Mouse (Mus musculus) ES-E14 (cell line): ENCODE measurements at regions not wholly inside any gene's neighbourhood (a gene's known extent, or its start where the extent isn't known, plus 50 kb on each side); places are given as distances from the start of the nearest gene placed in this dataset.

Experiments
- DNase-seq: peaks from one replicate; pipeline ENCODE4 v3.0.0-alpha.2; 2013; ENCODE audit warnings: low read depth, low spot score
- H3K27ac ChIP-seq: 2 replicates; pipeline ENCODE4 v1.5.1; 2012; ENCODE audit warnings: low read depth, mild to moderate bottlenecking, low read length, moderate library complexity, mixed read lengths; ENCODE audit not compliant: poor library complexity, insufficient read depth, severe bottlenecking
- H3K36me3 ChIP-seq: 2 replicates; pipeline ENCODE4 v1.6.1; 2012; ENCODE audit warnings: mild to moderate bottlenecking, low read length, moderate library complexity, mixed read lengths; ENCODE audit not compliant: control insufficient read depth, poor library complexity, insufficient read depth, severe bottlenecking
- H3K4me1 ChIP-seq, 2 experiments: fragments of 150-350 bp in 1 of 2; sonication (generic) in 1 of 2; 2 replicates each; pipeline ENCODE4 v1.6.1; 2012; ENCODE audit warnings: low read length in 2 of 2, mild to moderate bottlenecking in 1 of 2, mixed read lengths in 1 of 2; ENCODE audit not compliant: control insufficient read depth in 2 of 2, insufficient read depth in 2 of 2, poor library complexity in 1 of 2
- H3K4me3 ChIP-seq, 2 experiments: fragments of 150-350 bp in 1 of 2; sonication (generic) in 1 of 2; 2 replicates each; pipeline ENCODE4 v1.5.1; 2012; ENCODE audit warnings: low read length in 2 of 2, low read depth in 1 of 2, mild to moderate bottlenecking in 1 of 2, mixed read lengths in 1 of 2; ENCODE audit not compliant: insufficient read depth in 1 of 2, poor library complexity in 1 of 2, severe bottlenecking in 1 of 2
- H3K9ac ChIP-seq: 2 replicates; pipeline ENCODE4 v1.6.1; 2012; ENCODE audit warnings: low read depth, mild to moderate bottlenecking, low read length, mixed read lengths; ENCODE audit not compliant: poor library complexity, insufficient read depth, severe bottlenecking
- H3K9me3 ChIP-seq: fragments of 150-350 bp; sonication (generic); 2 replicates; pipeline ENCODE4 v1.6.1; 2012; ENCODE audit warnings: low read depth, mild to moderate bottlenecking, low read length; ENCODE audit not compliant: control insufficient read depth, insufficient read depth
- CHD2 ChIP-seq: IDR thresholded peaks from 2 replicates; pipeline ENCODE4 v1.6.1; 2014; ENCODE audit warnings: mild to moderate bottlenecking, low read depth, low read length, inconsistent platforms
- HCFC1 ChIP-seq: IDR thresholded peaks from 2 replicates; pipeline ENCODE4 v1.6.1; 2012; ENCODE audit warnings: low read length, inconsistent platforms, borderline replicate concordance; ENCODE audit not compliant: insufficient read depth
- MAFK ChIP-seq: IDR thresholded peaks from 2 replicates; pipeline ENCODE4 v1.6.1; 2014; ENCODE audit warnings: mild to moderate bottlenecking, low read depth, low read length, inconsistent platforms; ENCODE audit not compliant: insufficient read depth
- ZC3H11A ChIP-seq: IDR thresholded peaks from 2 replicates; pipeline ENCODE4 v1.6.1; 2012; ENCODE audit warnings: low read depth, mild to moderate bottlenecking, inconsistent platforms, low read length, borderline replicate concordance
- ZNF384 ChIP-seq: IDR thresholded peaks from 2 replicates; pipeline ENCODE4 v1.6.1; 2012; ENCODE audit warnings: low read depth, low read length, inconsistent platforms
- in situ Hi-C, 2 experiments: fragments of 600-800 bp; cut with MboI; formaldehyde crosslinking; loops; one replicate each; pipeline ENCODE4 v1.15.1; 2025; ENCODE audit warnings: low sequenced_read_pairs in 2 of 2, inconsistent platforms in 1 of 2; ENCODE audit not compliant: unreplicated experiment in 2 of 2

DNA sequence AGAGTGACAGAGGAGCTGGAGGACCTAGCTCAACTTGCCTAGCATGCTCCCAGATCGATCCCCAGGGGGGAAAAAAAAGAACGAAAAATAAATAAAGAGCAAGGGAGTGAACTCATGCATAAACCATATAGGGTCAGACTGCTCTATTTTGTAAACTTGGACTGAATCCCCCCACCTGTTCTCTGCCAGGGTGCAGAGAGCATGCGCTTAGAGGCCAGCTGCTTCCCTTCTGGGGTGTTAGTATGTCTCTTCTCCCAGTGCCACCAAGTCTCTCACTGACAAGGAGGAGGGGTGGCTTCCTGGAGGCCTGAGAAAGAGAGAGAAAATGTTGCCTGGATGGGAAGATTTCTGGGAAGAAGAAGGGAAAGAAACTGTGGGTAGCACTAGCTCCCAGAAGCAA is 76.1 kb downstream of the Sik1 start:
- Histone ChIP-seq H3K4me3 (no peak overlapping the region), H3K36me3 (no peaks in the 10 kb centered on the region), H3K9me3 (no peaks in the 10 kb centered on the region), H3K9ac (no peak overlapping the region), H3K27ac (no peak overlapping the region), H3K4me1 (peaks cover 9 to 20% of the 10 kb centered on the region in 2 experiments; a peak in 3 of 4 replicates)
- no peak for DNase-seq
- TF ChIP-seq CHD2: no peak
- in situ Hi-C loops: no loop called here

DNA sequence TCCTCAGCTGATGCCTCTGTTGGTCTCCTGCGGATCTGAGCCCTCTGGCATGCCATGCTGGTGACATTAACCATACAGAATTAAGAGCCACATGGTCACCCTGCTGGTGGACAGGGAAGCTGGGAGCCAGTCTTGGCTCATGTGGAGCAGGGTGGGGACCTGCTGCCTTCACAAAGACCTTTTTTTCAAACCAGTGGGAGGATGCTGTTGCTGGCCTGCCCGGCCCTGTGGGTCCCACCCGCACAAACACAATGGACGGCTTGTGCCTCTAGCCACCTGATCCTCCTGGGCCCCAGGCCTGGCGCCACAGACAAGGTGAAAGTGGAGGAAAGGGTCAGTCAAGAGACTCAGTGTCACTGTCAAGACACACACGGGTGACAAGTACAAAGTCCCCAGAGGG is 73.4 kb downstream of the Sik1 start:
- H3K9me3 ChIP-seq: no peaks in the 10 kb centered on the region
- TF ChIP-seq ZNF384 (0 out of 2 replicates have a peak, but pooled peaks have one; percentile 21), ZC3H11A (no peak)
- H3K4me3 ChIP-seq: no peak overlapping the region
- H3K9ac ChIP-seq: no peak overlapping the region
- no peak for DNase-seq
- in situ Hi-C loops: no loop called here
- no peak overlapping the region for H3K27ac ChIP-seq
- H3K4me1 ChIP-seq: peaks cover 9 to 15% of the 10 kb centered on the region in 2 experiments; a peak in 3 of 4 replicates
- no peaks in the 10 kb centered on the region for H3K36me3 ChIP-seq

DNA sequence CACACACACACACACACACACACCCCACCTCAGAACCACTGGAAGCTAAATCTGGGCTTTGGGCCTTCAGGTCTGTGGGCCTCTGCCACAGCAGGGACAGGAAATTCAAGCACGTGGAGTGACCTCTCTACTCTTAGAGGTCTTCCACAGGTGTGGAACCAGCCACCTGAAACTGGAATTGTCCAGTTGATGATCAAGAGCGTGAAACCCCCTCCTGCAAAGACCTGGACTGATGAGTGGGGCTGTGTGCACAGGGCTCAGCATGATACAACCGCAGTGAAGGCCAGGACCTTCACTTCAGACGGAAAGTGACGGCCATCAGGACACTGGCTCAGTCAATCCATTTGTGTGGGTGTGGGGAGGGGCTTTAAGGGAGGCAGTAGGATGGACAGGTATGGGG is 72.5 kb downstream of the Sik1 start:
- Histone ChIP-seq H3K4me1 (peaks cover 4 to 9% of the 10 kb centered on the region in 2 experiments; a peak in 2 of 4 replicates), H3K4me3 (no peak overlapping the region), H3K9ac (no peak overlapping the region), H3K9me3 (no peaks in the 10 kb centered on the region), H3K27ac (no peak overlapping the region), H3K36me3 (no peaks in the 10 kb centered on the region)
- DNase-seq: no peak
- in situ Hi-C loops: no loop called here
- TF ChIP-seq MAFK: no peak
- TF ChIP-seq ZC3H11A: no peak
- no peak for TF ChIP-seq CHD2
- TF ChIP-seq ZNF384: no peak
- no peak for TF ChIP-seq HCFC1

DNA sequence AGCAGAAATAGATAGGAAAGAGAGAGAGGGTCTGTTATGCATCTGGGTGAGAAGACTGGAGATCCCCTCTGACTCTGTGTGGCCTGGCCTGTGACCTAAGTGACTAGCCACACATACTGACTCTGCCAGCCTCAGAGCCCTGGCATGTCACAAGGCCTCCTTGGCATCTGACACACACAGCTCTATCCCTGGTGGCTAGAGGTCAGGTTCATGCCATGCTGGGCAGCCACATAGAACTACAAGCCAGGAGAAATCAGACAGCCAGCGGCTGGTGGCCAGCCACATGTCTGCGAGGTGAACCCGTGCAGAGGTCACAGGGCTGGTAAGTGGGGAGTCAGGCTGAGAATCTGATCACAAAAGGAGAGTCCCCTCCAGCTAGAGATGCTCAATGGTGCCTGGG is 67.3 kb downstream of the Sik1 start:
- Histone ChIP-seq H3K4me1 (peaks cover 10 to 25% of the 10 kb centered on the region in 2 experiments; a peak in 3 of 4 replicates), H3K9ac (no peak overlapping the region), H3K36me3 (no peaks in the 10 kb centered on the region), H3K4me3 (no peak overlapping the region), H3K9me3 (no peaks in the 10 kb centered on the region), H3K27ac (no peak overlapping the region)
- no peak for TF ChIP-seq HCFC1
- TF ChIP-seq CHD2: no peak
- no peak for TF ChIP-seq MAFK
- TF ChIP-seq ZNF384: no peak
- TF ChIP-seq ZC3H11A: no peak
- no peak for DNase-seq
- in situ Hi-C loops: no loop called here

DNA sequence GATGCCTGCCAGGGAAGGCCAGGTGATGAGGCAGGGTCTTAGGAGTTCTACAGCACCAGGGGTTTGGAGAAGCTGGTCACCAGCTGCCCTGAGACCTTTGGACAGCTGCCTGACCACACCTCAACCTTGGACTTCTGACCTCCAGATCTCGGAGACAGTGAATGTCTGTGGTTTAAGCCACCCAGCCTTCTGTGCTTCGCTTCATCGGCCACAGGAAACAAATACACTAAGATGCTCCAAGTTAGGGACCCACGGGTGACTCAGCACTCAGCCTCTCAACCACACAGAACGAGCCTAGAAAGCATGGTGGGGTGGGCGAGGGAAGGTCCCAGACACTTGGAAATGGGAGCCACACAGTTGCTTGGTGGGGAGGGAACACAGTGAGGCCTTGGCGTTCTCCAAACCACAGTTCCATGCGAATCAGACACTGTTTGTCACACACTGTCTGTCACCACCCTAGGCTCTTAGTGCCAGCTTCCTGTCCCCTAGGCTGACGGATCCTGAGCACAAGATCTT is 66.5 kb downstream of the Sik1 start:
- no peak for TF ChIP-seq CHD2
- TF ChIP-seq ZC3H11A: no peak
- no peak for TF ChIP-seq MAFK
- no peak for TF ChIP-seq HCFC1
- TF ChIP-seq ZNF384: no peak
- Histone ChIP-seq H3K9me3 (no peaks in the 10 kb centered on the region), H3K4me3 (no peak overlapping the region), H3K9ac (no peak overlapping the region), H3K4me1 (peaks cover 12 to 25% of the 10 kb centered on the region in 2 experiments; a peak in 3 of 4 replicates), H3K27ac (no peak overlapping the region), H3K36me3 (no peaks in the 10 kb centered on the region)
- in situ Hi-C loops: no loop called here
- no peak for DNase-seq
